Mouse (Mus musculus) C2C12 (cell line): ENCODE data around the gene Fzd2.
A peak's percentile ranks its signal among the peaks of the same experiment; 100 is the strongest.

Experiments used
- CTCF ChIP-seq: IDR thresholded peaks from one replicate; pipeline ENCODE4 v1.5.1; 2011; ENCODE audit not compliant: control insufficient read depth, insufficient read depth, insufficient read length
- FOSL1 ChIP-seq: IDR thresholded peaks from one replicate; pipeline ENCODE4 v1.8.0; 2011; ENCODE audit warnings: mild to moderate bottlenecking, low read length; ENCODE audit not compliant: poor library complexity, insufficient read depth, severe bottlenecking
- MAX ChIP-seq: IDR thresholded peaks from one replicate; pipeline ENCODE4 v1.6.1; 2011; ENCODE audit warnings: mild to moderate bottlenecking, control low read depth
- MYOD1 ChIP-seq: IDR thresholded peaks from one replicate; pipeline ENCODE4 v1.6.1; 2011; ENCODE audit warnings: low read depth; ENCODE audit not compliant: control insufficient read depth, insufficient read length
- MYOG ChIP-seq: IDR thresholded peaks from one replicate; pipeline ENCODE4 v1.6.1; 2011; ENCODE audit not compliant: control insufficient read depth, insufficient read length; ENCODE audit errors: extremely low read depth
- USF1 ChIP-seq: IDR thresholded peaks from one replicate; pipeline ENCODE4 v1.6.1; 2011; ENCODE audit warnings: low read depth, mild to moderate bottlenecking, control low read depth, moderate library complexity

GRCm38 (mm10) chr11:102604777-102605552 is 769 bp downstream of the Fzd2 start:
- peak; percentile 51 for TF ChIP-seq CTCF
- no peak for TF ChIP-seq FOSL1
- no peak for TF ChIP-seq USF1
- TF ChIP-seq MAX: peak; percentile 12
- TF ChIP-seq MYOD1: no peak
- no peak for TF ChIP-seq MYOG
